Mouse (Mus musculus): Measurements from ENCODE around the gene C1qtnf3. TPM values are rescaled to one million over a fixed set of nuclear protein-coding genes. Genes with fewer than 3 reads are reported as not detected.

C1qtnf3 gene
- polyA plus RNA-seq (2015; fragmentation: Nextera tagmentation; extraction: Ambion mirVana): 28.4 and 41.7 TPM in 2 replicates

DNA sequence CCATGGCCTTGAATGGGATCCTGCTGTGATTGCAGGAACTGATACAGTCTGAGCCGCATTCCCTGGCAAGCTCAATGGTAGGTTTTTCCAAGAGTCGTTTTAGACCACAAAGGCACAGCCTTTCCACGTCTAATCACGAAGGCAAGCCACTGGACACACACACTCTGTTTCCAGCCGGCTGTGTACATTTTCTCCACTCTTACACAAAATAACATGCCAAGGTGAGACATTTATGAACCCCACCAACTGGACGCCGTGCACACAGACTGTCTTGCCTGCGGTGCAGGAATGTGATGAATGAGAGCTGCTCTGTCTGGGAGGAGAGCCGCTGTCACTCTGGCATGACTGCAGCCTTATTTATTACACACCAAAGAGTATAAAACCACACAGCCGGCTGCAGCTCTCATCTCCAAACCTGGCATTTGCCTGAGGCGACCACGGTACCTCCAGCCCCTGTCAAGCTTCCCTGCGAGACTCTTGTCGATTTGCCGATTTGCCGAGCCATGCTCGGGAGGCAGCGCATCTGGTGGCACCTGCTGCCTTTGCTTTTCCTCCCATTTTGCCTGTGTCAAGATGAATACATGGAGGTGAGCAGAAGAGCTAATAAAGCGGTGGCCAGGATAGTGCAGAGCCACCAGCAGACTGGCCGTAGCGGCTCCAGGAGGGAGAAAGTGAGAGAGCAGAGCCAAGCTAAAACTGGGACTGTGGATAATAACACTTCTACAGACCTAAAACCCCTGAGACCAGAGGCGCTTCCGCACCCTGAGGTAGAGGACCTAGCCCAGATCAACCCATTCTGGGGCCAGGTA lies at the start of gene C1qtnf3:
Gene C1qtnf3 (plus strand): TSS at position 382 of the 809 bp plus-strand sequence.

DNA sequence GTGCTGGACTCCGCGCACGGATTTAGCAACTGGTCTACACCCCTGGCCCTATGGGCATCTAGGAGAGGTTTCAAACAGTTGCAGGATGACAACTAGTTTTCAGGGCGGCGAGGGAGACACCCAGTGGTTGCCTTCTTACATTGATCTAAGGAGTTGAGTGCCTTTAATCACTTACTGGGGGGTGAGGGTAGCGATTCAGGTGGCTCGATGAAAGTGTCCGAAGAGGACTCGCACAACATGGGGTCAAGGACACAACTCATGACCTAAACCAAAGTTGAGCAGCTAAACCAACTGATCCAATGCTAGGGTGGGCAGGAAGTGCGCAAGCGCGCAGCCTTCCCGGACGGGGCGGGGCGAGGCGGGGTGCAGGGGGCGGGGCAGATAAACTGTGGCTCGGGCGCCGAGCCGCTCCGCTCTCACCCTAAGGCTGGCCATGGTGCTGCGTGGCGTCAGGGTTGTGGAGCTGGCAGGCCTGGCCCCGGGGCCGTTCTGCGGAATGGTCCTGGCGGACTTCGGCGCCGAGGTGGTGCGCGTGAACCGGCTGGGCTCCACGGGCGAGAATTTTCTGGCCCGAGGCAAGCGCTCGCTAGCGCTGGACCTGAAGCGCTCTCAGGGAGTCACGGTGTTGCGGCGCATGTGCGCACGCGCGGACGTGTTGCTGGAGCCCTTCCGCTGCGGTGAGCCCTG lies 29.4 kb downstream of the C1qtnf3 start, which contains the start of gene Amacr:
Gene Amacr (plus strand): TSS at position 380 of the 687 bp plus-strand sequence.

DNA sequence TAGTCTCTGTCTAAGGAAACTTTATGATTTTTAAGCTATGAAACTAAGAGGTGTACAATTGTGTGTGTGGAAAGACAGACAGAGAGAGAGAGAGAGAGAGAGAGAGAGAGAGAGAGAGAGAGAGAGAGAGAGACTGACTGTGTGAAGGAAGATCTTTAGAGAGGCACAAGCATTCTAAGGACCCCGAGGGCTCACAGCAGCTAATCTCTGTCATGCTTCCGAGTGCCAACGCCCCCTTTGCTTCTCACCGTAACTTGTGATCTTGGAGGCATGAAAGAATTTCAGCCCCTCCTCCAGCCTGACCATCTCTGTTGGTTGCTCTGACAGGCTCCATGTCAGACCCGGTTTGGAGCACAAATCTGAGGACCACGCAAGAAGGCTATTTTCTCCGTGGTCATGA lies 48.3 kb downstream of the C1qtnf3 start, which contains the start of gene Slc45a2:
Gene Slc45a2 (plus strand): TSS at position 301 of the 400 bp plus-strand sequence.

Other genes with a start within 250 kb of the C1qtnf3 start
- gene Rai14, start 237.7 kb upstream of the C1qtnf3 start, polyA plus RNA-seq (2015; fragmentation: Nextera tagmentation; extraction: Ambion mirVana): 11.4 and 17.7 TPM in 2 replicates
- 15.0 and 19.8 TPM in 2 replicates for gene Amacr, start 29.4 kb downstream of the C1qtnf3 start, polyA plus RNA-seq (2015; fragmentation: Nextera tagmentation; extraction: Ambion mirVana)
- not detected in 2 replicates for gene Slc45a2, start 48.4 kb downstream of the C1qtnf3 start, polyA plus RNA-seq (2015; fragmentation: Nextera tagmentation; extraction: Ambion mirVana)
- 0.12 and 0.14 TPM in 2 replicates for gene Rxfp3, start 85.7 kb downstream of the C1qtnf3 start, polyA plus RNA-seq (2015; fragmentation: Nextera tagmentation; extraction: Ambion mirVana)
- 2.8 and 3.9 TPM in 2 replicates for gene Adamts12, start 112.5 kb downstream of the C1qtnf3 start, polyA plus RNA-seq (2015; fragmentation: Nextera tagmentation; extraction: Ambion mirVana)